Mouse (Mus musculus): Measurements from ENCODE around the gene Crip2. TPM values are rescaled to one million over a fixed set of nuclear protein-coding genes. Genes with fewer than 3 reads are reported as not detected.

The Crip2 gene
- polyA plus RNA-seq, 1 experiment from 2014 or later = 227 TPM

DNA sequence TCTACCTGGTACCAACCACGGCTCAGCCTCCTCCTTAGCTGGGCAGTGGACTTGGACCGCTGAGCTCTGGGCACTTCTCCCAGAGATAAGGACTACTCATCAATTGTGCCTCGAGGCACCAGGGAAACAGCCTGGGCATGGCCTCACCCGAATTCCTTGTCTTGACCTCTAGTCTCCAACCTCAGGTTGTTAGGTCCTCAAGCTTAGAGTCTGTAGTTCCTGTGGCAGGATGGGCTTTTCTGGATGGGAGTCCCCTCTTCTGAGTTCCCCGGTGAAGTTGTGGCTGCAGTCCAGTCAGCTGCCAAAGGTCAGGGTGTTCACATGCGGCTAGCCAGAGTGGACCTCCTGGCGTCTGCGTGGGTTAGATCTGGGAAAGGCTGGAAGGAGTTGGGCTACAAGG is 11.0 kb downstream of the Crip2 start:
- Histone ChIP-seq H3K4me3 (replicated peaks; ENCODE audit: low read depth, low read length) (no peak overlapping the region), H3K4me1 (replicated peaks; ENCODE audit: insufficient read depth, low read length) (peaks cover 36% of the 10 kb centered on the region; the same call in 1 of the 2 replicates), H3K27me3 (ENCODE audit: insufficient read depth, low read length) (no peaks in the 10 kb centered on the region), H3K36me3 (ENCODE audit: insufficient read depth, low read length) (no peaks in the 10 kb centered on the region), H3K4me2 (ENCODE audit: low read length) (peak overlapping the region; percentile 90; the same call in 1 of the 2 replicates), H3K9ac (ENCODE audit: low read depth, low read length) (no peak overlapping the region), H3K27ac (no peak overlapping the region), H3K9me3 (replicated peaks; ENCODE audit: low read length) (no peaks in the 10 kb centered on the region)
- ATAC-seq (replicated peaks; ENCODE audit: low FRiP score, low read depth) (no peak), DNase-seq (ENCODE audit: low spot score) (no peak)
- WGBS = 57% methylated on average over 8 of the region's 8 CpGs
- no peak for TF ChIP-seq CTCF (IDR thresholded peaks at IDR 0.05; ENCODE audit: low read depth)

DNA sequence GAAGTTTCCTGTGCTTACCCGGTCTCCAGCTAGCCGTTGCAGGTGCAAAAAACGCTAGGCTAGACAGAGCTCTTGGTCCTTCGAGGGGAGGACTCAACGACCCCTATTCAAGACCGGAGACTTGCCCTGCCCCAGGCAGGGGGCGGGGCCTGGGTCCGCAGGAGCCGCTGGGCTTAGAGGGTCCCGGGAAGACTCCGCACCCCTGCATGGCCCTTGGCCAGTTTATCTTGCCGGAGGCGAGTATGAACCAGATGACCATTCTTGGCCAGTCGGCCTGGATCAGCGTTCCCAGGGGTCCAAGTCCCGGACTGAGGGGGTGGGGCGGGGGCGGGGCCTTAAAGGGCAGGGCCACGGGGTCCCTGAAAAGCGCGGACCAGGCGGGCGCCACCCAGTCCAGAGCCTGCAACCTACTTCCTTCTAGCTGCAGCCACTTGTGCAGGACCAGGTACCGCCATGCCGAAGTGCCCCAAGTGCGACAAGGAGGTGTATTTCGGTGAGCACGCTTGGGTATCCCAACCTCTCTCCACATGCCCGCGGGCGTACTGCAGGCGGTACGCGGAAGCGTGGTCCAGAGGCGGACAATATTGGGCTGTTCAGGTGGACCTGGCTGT is 11.7 kb downstream of the Crip2 start:
- DNase-seq (ENCODE audit: low spot score) = peak; percentile 31
- TF ChIP-seq CTCF (IDR thresholded peaks at IDR 0.05; ENCODE audit: low read depth) = no peak
- ATAC-seq (replicated peaks; ENCODE audit: low FRiP score, low read depth) = no peak
- Histone ChIP-seq H3K9me3 (replicated peaks; ENCODE audit: low read length) (no peaks in the 10 kb centered on the region), H3K4me1 (replicated peaks; ENCODE audit: insufficient read depth, low read length) (peaks cover 32% of the 10 kb centered on the region; the same call in 1 of the 2 replicates), H3K36me3 (ENCODE audit: insufficient read depth, low read length) (no peaks in the 10 kb centered on the region), H3K4me2 (ENCODE audit: low read length) (peak overlapping the region; percentile 90), H3K27ac (no peak overlapping the region; the same call in 1 of the 2 replicates), H3K4me3 (replicated peaks; ENCODE audit: low read depth, low read length) (peak overlapping the region; percentile 50), H3K9ac (ENCODE audit: low read depth, low read length) (peak overlapping the region; percentile 57), H3K27me3 (ENCODE audit: insufficient read depth, low read length) (no peaks in the 10 kb centered on the region)
- WGBS = under 1% methylated on average over 36 of the region's 36 CpGs

DNA sequence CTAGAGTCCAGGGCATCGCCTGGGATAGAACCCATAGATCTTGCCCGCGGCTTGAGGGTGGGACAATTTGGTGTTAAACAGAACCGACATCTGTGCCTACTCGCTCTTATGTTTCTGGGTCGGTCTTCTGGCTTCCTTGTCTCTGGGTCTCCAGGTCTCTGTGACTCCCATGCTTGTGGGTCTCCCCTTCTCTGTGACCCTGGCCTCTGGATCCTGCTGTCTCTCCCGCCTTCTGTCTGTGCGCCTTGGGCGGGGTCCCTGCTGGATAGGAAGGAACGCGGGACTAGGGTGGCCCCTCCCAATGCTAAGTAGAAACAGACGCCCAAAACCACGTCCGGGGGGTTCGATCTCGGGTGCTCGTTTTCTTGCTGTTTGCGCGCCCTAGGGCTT is 12.2 kb downstream of the Crip2 start:
- DNase-seq (ENCODE audit: low spot score) (no peak), ATAC-seq (replicated peaks; ENCODE audit: low FRiP score, low read depth) (no peak)
- Histone ChIP-seq H3K4me3 (replicated peaks; ENCODE audit: low read depth, low read length) (peak overlapping the region; percentile 50), H3K27ac (no peak overlapping the region), H3K36me3 (ENCODE audit: insufficient read depth, low read length) (no peaks in the 10 kb centered on the region), H3K9ac (ENCODE audit: low read depth, low read length) (peak overlapping the region; percentile 57), H3K27me3 (ENCODE audit: insufficient read depth, low read length) (no peaks in the 10 kb centered on the region), H3K4me1 (replicated peaks; ENCODE audit: insufficient read depth, low read length) (peaks cover 29% of the 10 kb centered on the region; the same call in 1 of the 2 replicates), H3K4me2 (ENCODE audit: low read length) (peak overlapping the region; percentile 90), H3K9me3 (replicated peaks; ENCODE audit: low read length) (no peaks in the 10 kb centered on the region)
- TF ChIP-seq CTCF (IDR thresholded peaks at IDR 0.05; ENCODE audit: low read depth) = no peak
- WGBS = 24% methylated on average over 19 of the region's 19 CpGs

DNA sequence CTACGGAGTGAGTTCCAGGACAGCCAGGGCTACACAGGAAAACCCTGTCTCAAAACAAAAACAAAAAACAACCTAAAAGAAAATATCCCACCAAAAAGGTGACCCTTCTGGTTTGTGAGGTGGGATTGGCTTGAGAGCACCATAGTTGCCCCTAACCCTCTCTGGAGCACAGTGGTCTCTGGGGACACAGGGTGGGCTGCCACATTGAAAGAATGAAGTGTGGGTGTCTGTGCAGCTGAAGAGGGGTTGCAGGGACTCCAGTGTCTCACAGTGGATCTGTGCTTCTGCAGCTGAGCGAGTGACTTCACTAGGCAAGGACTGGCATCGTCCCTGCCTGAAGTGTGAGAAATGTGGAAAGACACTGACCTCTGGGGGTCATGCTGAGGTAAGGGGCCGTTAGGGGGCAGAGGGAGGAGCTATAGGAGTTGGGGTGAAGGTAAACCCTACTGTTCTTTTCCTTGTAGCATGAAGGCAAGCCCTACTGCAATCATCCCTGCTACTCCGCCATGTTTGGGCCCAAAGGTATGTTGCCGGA is 13.0 kb downstream of the Crip2 start:
- H3K4me2 ChIP-seq (ENCODE audit: low read length) = peak overlapping the region; percentile 90; the same call in 1 of the 2 replicates
- DNase-seq (ENCODE audit: low spot score) = no peak
- no peaks in the 10 kb centered on the region for H3K9me3 ChIP-seq (replicated peaks; ENCODE audit: low read length)
- H3K4me1 ChIP-seq (replicated peaks; ENCODE audit: insufficient read depth, low read length) = peaks cover 25% of the 10 kb centered on the region; the same call in 1 of the 2 replicates
- H3K4me3 ChIP-seq (replicated peaks; ENCODE audit: low read depth, low read length) = no peak overlapping the region
- no peaks in the 10 kb centered on the region for H3K36me3 ChIP-seq (ENCODE audit: insufficient read depth, low read length)
- WGBS = 84% methylated on average over 6 of the region's 6 CpGs
- H3K27ac ChIP-seq = no peak overlapping the region
- H3K27me3 ChIP-seq (ENCODE audit: insufficient read depth, low read length) = no peaks in the 10 kb centered on the region
- ATAC-seq (replicated peaks; ENCODE audit: low FRiP score, low read depth) = no peak
- no peak for TF ChIP-seq CTCF (IDR thresholded peaks at IDR 0.05; ENCODE audit: low read depth)
- H3K9ac ChIP-seq (ENCODE audit: low read depth, low read length) = no peak overlapping the region

DNA sequence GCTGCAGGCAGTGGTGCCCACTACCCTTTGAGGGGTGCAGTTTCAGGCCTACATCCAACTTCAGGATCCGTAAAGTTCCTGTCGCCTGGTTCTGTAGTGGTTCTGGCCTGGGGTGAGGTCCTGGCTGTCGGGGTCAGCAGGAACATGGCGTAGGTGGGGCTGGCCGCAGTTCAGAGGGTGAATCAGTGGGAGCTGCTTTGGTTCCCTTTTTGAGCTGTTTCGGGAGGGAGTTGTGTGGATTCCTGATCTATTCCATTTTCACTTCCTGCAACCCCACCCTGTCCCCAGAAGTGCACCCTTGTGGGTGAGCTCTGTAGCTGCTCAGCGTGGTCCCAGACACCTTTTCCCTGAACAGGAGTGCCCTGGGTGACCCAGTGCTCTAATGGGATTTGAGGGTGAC is 13.9 kb downstream of the Crip2 start:
- no peak for DNase-seq (ENCODE audit: low spot score)
- no peaks in the 10 kb centered on the region for H3K9me3 ChIP-seq (replicated peaks; ENCODE audit: low read length)
- H3K36me3 ChIP-seq (ENCODE audit: insufficient read depth, low read length) = no peaks in the 10 kb centered on the region
- no peaks in the 10 kb centered on the region for H3K27me3 ChIP-seq (ENCODE audit: insufficient read depth, low read length)
- no peak overlapping the region for H3K4me3 ChIP-seq (replicated peaks; ENCODE audit: low read depth, low read length)
- no peak overlapping the region for H3K27ac ChIP-seq
- WGBS = 92% methylated on average over 7 of the region's 7 CpGs
- no peak overlapping the region for H3K4me2 ChIP-seq (ENCODE audit: low read length)
- H3K4me1 ChIP-seq (replicated peaks; ENCODE audit: insufficient read depth, low read length) = peaks cover 25% of the 10 kb centered on the region; the same call in 1 of the 2 replicates
- no peak overlapping the region for H3K9ac ChIP-seq (ENCODE audit: low read depth, low read length)
- ATAC-seq (replicated peaks; ENCODE audit: low FRiP score, low read depth) = no peak
- TF ChIP-seq CTCF (IDR thresholded peaks at IDR 0.05; ENCODE audit: low read depth) = no peak

DNA sequence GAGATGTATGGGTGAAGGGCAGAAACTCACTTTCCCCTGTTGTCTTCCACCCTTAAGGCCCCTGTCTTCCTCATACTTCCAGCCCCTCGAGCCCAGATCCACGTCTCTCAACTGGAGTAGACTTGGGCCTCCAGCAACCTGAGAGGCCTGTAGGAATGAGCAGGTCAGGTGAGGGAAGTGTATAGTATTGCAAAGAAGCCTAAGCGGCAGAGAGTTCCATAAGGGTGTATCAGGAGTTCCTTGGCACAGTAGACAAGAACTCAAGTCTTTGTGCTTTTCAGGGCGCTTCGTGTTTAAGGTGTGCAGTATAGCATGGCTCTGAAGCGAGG is 14.7 kb downstream of the Crip2 start:
- Histone ChIP-seq H3K4me1 (replicated peaks; ENCODE audit: insufficient read depth, low read length) (peaks cover 25% of the 10 kb centered on the region; the same call in 1 of the 2 replicates), H3K4me3 (replicated peaks; ENCODE audit: low read depth, low read length) (peak overlapping the region; percentile 34), H3K27me3 (ENCODE audit: insufficient read depth, low read length) (no peaks in the 10 kb centered on the region), H3K36me3 (ENCODE audit: insufficient read depth, low read length) (no peaks in the 10 kb centered on the region), H3K9ac (ENCODE audit: low read depth, low read length) (peak overlapping the region; percentile 51), H3K9me3 (replicated peaks; ENCODE audit: low read length) (no peaks in the 10 kb centered on the region), H3K4me2 (ENCODE audit: low read length) (peak overlapping the region; percentile 69), H3K27ac (peak overlapping the region; percentile 88)
- DNase-seq (ENCODE audit: low spot score) (no peak), ATAC-seq (replicated peaks; ENCODE audit: low FRiP score, low read depth) (no peak)
- TF ChIP-seq CTCF (IDR thresholded peaks at IDR 0.05; ENCODE audit: low read depth) = no peak
- WGBS = 61% methylated on average over 6 of the region's 6 CpGs

All from kidney, postnatal 0 days (tissue).